Mouse (Mus musculus): ENCODE results near the gene Dtd1. TPM values are rescaled to one million over a fixed set of nuclear protein-coding genes. Genes with fewer than 3 reads are reported as not detected.
"Not testable (repeated sequence)": the region's sequence is repeated elsewhere in the genome, so short reads cannot be mapped to it uniquely, and the experiment has no call there.

Gene Dtd1
- polyA plus RNA-seq (2014; fragmentation: Nextera tagmentation; extraction: Ambion mirVana), result 29.9 and 30.9 TPM in 2 replicates

GRCm38 (mm10) chr2:144599831-144600687, at the start of gene Dtd1:
Dtd1 (plus strand) TSS chr2:144599897.
- H3K4me1 ChIP-seq (ENCODE audit: control insufficient read depth in 2 of 2, insufficient read depth in 2 of 2, low read length in 2 of 2), result 0 out of 4 replicates have a peak, but pooled peaks cover 0 to 3% of the 10 kb centered on the region in 2 experiments
- 2% methylated on average over 50 of the region's 50 CpGs for WGBS
- H3K4me2 ChIP-seq (ENCODE audit: low read length), result peak within 1 kb of the TSS; percentile 80
- H3K9ac ChIP-seq (ENCODE audit: low read length), result peak within 1 kb of the TSS; percentile 89
- ATAC-seq (ENCODE audit: insufficient number of reproducible peaks, insufficient read depth, low FRiP score, low read depth), result peak; percentile 94
- H3K27ac ChIP-seq (replicated peaks in 1 of 2; ENCODE audit: control insufficient read depth in 1 of 2, insufficient read depth in 1 of 2, low read depth in 2 of 2, low read length in 2 of 2), result 0 out of 4 replicates have a peak within 1 kb of the TSS, but pooled peaks of 1 of the 2 experiments have one; percentile 33
- peak within 1 kb of the TSS; percentile 68 to 84 for H3K4me3 ChIP-seq (ENCODE audit: control insufficient read depth in 1 of 2, insufficient read depth in 1 of 2, low read depth in 1 of 2, low read length in 2 of 2)
- H3K27me3 ChIP-seq (ENCODE audit: control insufficient read depth, insufficient read depth, low read length), result no peaks in the 10 kb centered on the region
- peaks cover 7% of the 10 kb centered on the region; the same call in 1 of the 2 replicates for H3K36me3 ChIP-seq (ENCODE audit: control insufficient read depth, insufficient read depth, low read length)
- no peaks in the 10 kb centered on the region for H3K9me3 ChIP-seq (ENCODE audit: control insufficient read depth, low read length)

GRCm38 (mm10) chr2:144550529-144550928, 49.2 kb upstream of the Dtd1 start, which contains the start of gene Rbbp9:
Rbbp9 (minus strand) TSS chr2:144550869.
- peak; percentile 88 for ATAC-seq (ENCODE audit: insufficient number of reproducible peaks, insufficient read depth, low FRiP score, low read depth)
- H3K9ac ChIP-seq (ENCODE audit: low read length), result peak within 1 kb of the TSS; percentile 85
- peak within 1 kb of the TSS; percentile 82 to 100 for H3K4me3 ChIP-seq (ENCODE audit: control insufficient read depth in 1 of 2, insufficient read depth in 1 of 2, low read depth in 1 of 2, low read length in 2 of 2)
- peaks cover 0 to 10% of the 10 kb centered on the region in 2 experiments; a peak in 2 of 4 replicates for H3K4me1 ChIP-seq (ENCODE audit: control insufficient read depth in 2 of 2, insufficient read depth in 2 of 2, low read length in 2 of 2)
- H3K4me2 ChIP-seq (ENCODE audit: low read length), result peak within 1 kb of the TSS; percentile 76
- H3K36me3 ChIP-seq (ENCODE audit: control insufficient read depth, insufficient read depth, low read length), result peaks cover 24% of the 10 kb centered on the region
- peak within 1 kb of the TSS; percentile 56 to 86; a peak in 3 of 4 replicates for H3K27ac ChIP-seq (replicated peaks in 1 of 2; ENCODE audit: control insufficient read depth in 1 of 2, insufficient read depth in 1 of 2, low read depth in 2 of 2, low read length in 2 of 2)
- WGBS, result under 1% methylated on average over 17 of the region's 17 CpGs
- no peaks in the 10 kb centered on the region for H3K9me3 ChIP-seq (ENCODE audit: control insufficient read depth, low read length)
- no peaks in the 10 kb centered on the region for H3K27me3 ChIP-seq (ENCODE audit: control insufficient read depth, insufficient read depth, low read length)

GRCm38 (mm10) chr2:144553905-144554304, 45.8 kb upstream of the Dtd1 start:
- no peak overlapping the region for H3K9ac ChIP-seq (ENCODE audit: low read length)
- H3K27me3 ChIP-seq (ENCODE audit: control insufficient read depth, insufficient read depth, low read length), result no peaks in the 10 kb centered on the region
- peaks cover 0 to 14% of the 10 kb centered on the region in 2 experiments; a peak in 2 of 4 replicates for H3K4me1 ChIP-seq (ENCODE audit: control insufficient read depth in 2 of 2, insufficient read depth in 2 of 2, low read length in 2 of 2)
- H3K4me2 ChIP-seq (ENCODE audit: low read length), result no peak overlapping the region
- whole genome bisulfite sequencing, result 90% methylated on average over 3 of the region's 3 CpGs
- no peak overlapping the region for H3K4me3 ChIP-seq (ENCODE audit: control insufficient read depth in 1 of 2, insufficient read depth in 1 of 2, low read depth in 1 of 2, low read length in 2 of 2)
- no peaks in the 10 kb centered on the region for H3K9me3 ChIP-seq (ENCODE audit: control insufficient read depth, low read length)
- no peak for ATAC-seq (ENCODE audit: insufficient number of reproducible peaks, insufficient read depth, low FRiP score, low read depth)
- H3K27ac ChIP-seq (replicated peaks in 1 of 2; ENCODE audit: control insufficient read depth in 1 of 2, insufficient read depth in 1 of 2, low read depth in 2 of 2, low read length in 2 of 2), result no peak overlapping the region
- H3K36me3 ChIP-seq (ENCODE audit: control insufficient read depth, insufficient read depth, low read length), result no peaks in the 10 kb centered on the region; the same call in 1 of the 2 replicates

- Histone ChIP-seq H3K4me2 (ENCODE audit: low read length) (peak overlapping the region; percentile 66), H3K36me3 (ENCODE audit: control insufficient read depth, insufficient read depth, low read length) (peaks cover 13% of the 10 kb centered on the region), H3K4me1 (ENCODE audit: control insufficient read depth in 2 of 2, insufficient read depth in 2 of 2, low read length in 2 of 2) (peaks cover 0 to 12% of the 10 kb centered on the region in 2 experiments; a peak in 2 of 4 replicates), H3K4me3 (ENCODE audit: control insufficient read depth in 1 of 2, insufficient read depth in 1 of 2, low read depth in 1 of 2, low read length in 2 of 2) (peak overlapping the region; percentile 59 to 89), H3K9ac (ENCODE audit: low read length) (peak overlapping the region; percentile 86), H3K27me3 (ENCODE audit: control insufficient read depth, insufficient read depth, low read length) (no peaks in the 10 kb centered on the region), H3K9me3 (ENCODE audit: control insufficient read depth, low read length) (no peaks in the 10 kb centered on the region), H3K27ac (replicated peaks in 1 of 2; ENCODE audit: control insufficient read depth in 1 of 2, insufficient read depth in 1 of 2, low read depth in 2 of 2, low read length in 2 of 2) (peak overlapping the region; percentile 87 to 92)
- WGBS, result 2% methylated on average over 14 of the region's 14 CpGs
- no peak for ATAC-seq (ENCODE audit: insufficient number of reproducible peaks, insufficient read depth, low FRiP score, low read depth)
Measured at GRCm38 (mm10) chr2:144555286-144555819, 44.3 kb upstream of the Dtd1 start.

- H3K4me3 ChIP-seq (ENCODE audit: control insufficient read depth in 1 of 2, insufficient read depth in 1 of 2, low read depth in 1 of 2, low read length in 2 of 2), result peak within 1 kb of the TSS; percentile 89 to 90
- WGBS, result under 1% methylated on average over 44 of the region's 44 CpGs
- ATAC-seq (ENCODE audit: insufficient number of reproducible peaks, insufficient read depth, low FRiP score, low read depth), result peak; percentile 97
Measured at GRCm38 (mm10) chr2:144555820-144556552, 43.7 kb upstream of the Dtd1 start, which contains the start of gene Sec23b. Sec23b (plus strand) TSS chr2:144556229.

GRCm38 (mm10) chr2:144588723-144589122, 11.0 kb upstream of the Dtd1 start:
- Histone ChIP-seq H3K9ac (ENCODE audit: low read length) (no peak overlapping the region), H3K27ac (replicated peaks in 1 of 2; ENCODE audit: control insufficient read depth in 1 of 2, insufficient read depth in 1 of 2, low read depth in 2 of 2, low read length in 2 of 2) (no peak overlapping the region), H3K9me3 (ENCODE audit: control insufficient read depth, low read length) (no peaks in the 10 kb centered on the region), H3K4me1 (ENCODE audit: control insufficient read depth in 2 of 2, insufficient read depth in 2 of 2, low read length in 2 of 2) (no peaks in the 10 kb centered on the region), H3K36me3 (ENCODE audit: control insufficient read depth, insufficient read depth, low read length) (peaks cover 68% of the 10 kb centered on the region), H3K4me3 (ENCODE audit: control insufficient read depth in 1 of 2, insufficient read depth in 1 of 2, low read depth in 1 of 2, low read length in 2 of 2) (no peak overlapping the region), H3K4me2 (ENCODE audit: low read length) (no peak overlapping the region), H3K27me3 (ENCODE audit: control insufficient read depth, insufficient read depth, low read length) (no peaks in the 10 kb centered on the region)
- WGBS, result 82% methylated on average over 4 of the region's 4 CpGs
- ATAC-seq (ENCODE audit: insufficient number of reproducible peaks, insufficient read depth, low FRiP score, low read depth), result no peak

More at GRCm38 (mm10) chr2:144555820-144556552, 43.7 kb upstream of the Dtd1 start, which contains the start of gene Sec23b:
- Histone ChIP-seq H3K36me3 (ENCODE audit: control insufficient read depth, insufficient read depth, low read length) (peaks cover 13% of the 10 kb centered on the region), H3K27ac (replicated peaks in 1 of 2; ENCODE audit: control insufficient read depth in 1 of 2, insufficient read depth in 1 of 2, low read depth in 2 of 2, low read length in 2 of 2) (peak within 1 kb of the TSS; percentile 87 to 92), H3K9me3 (ENCODE audit: control insufficient read depth, low read length) (no peaks in the 10 kb centered on the region), H3K27me3 (ENCODE audit: control insufficient read depth, insufficient read depth, low read length) (no peaks in the 10 kb centered on the region), H3K9ac (ENCODE audit: low read length) (peak within 1 kb of the TSS; percentile 86), H3K4me2 (ENCODE audit: low read length) (peak within 1 kb of the TSS; percentile 88), H3K4me1 (ENCODE audit: control insufficient read depth in 2 of 2, insufficient read depth in 2 of 2, low read length in 2 of 2) (peaks cover 0 to 12% of the 10 kb centered on the region in 2 experiments; a peak in 2 of 4 replicates)

- 68% methylated on average over 8 of the region's 8 CpGs for WGBS
- H3K36me3 ChIP-seq (ENCODE audit: control insufficient read depth, insufficient read depth, low read length), result peaks cover 35% of the 10 kb centered on the region
- ATAC-seq (ENCODE audit: insufficient number of reproducible peaks, insufficient read depth, low FRiP score, low read depth); H3K27me3 ChIP-seq (ENCODE audit: control insufficient read depth, insufficient read depth, low read length); H3K4me2 ChIP-seq (ENCODE audit: low read length); H3K9ac ChIP-seq (ENCODE audit: low read length); H3K4me3 ChIP-seq (ENCODE audit: control insufficient read depth in 1 of 2, insufficient read depth in 1 of 2, low read depth in 1 of 2, low read length in 2 of 2); H3K27ac ChIP-seq (replicated peaks in 1 of 2; ENCODE audit: control insufficient read depth in 1 of 2, insufficient read depth in 1 of 2, low read depth in 2 of 2, low read length in 2 of 2); H3K9me3 ChIP-seq (ENCODE audit: control insufficient read depth, low read length); H3K4me1 ChIP-seq (ENCODE audit: control insufficient read depth in 2 of 2, insufficient read depth in 2 of 2, low read length in 2 of 2): not testable (repeated sequence)
Measured at GRCm38 (mm10) chr2:144593036-144593435, 6.7 kb upstream of the Dtd1 start.
